Mouse (Mus musculus) brain, embryonic 14.5 days (tissue): ENCODE measurements at regions not wholly inside any gene's neighbourhood (a gene's known extent, or its start where the extent isn't known, plus 50 kb on each side); places are given as distances from the start of the nearest gene placed in this dataset.

Experiments used
- DNase-seq: peaks from one replicate; pipeline ENCODE4 v3.0.0-alpha.2; 2011; ENCODE audit warnings: low read depth
- CTCF ChIP-seq: fragments of 200-500 bp; IDR thresholded peaks from 2 replicates; pipeline ENCODE4 v1.5.1; 2012; ENCODE audit warnings: inconsistent platforms, mild to moderate bottlenecking, moderate library complexity, borderline replicate concordance; ENCODE audit not compliant: insufficient read depth, insufficient read length; ENCODE audit errors: extremely low read depth
- POLR2A ChIP-seq: fragments of 200-500 bp; IDR thresholded peaks from 2 replicates; pipeline ENCODE4 v1.6.1; 2012; ENCODE audit warnings: mild to moderate bottlenecking, inconsistent platforms, borderline replicate concordance; ENCODE audit not compliant: poor library complexity, insufficient read depth, insufficient read length, severe bottlenecking; ENCODE audit errors: extremely low read depth

DNA sequence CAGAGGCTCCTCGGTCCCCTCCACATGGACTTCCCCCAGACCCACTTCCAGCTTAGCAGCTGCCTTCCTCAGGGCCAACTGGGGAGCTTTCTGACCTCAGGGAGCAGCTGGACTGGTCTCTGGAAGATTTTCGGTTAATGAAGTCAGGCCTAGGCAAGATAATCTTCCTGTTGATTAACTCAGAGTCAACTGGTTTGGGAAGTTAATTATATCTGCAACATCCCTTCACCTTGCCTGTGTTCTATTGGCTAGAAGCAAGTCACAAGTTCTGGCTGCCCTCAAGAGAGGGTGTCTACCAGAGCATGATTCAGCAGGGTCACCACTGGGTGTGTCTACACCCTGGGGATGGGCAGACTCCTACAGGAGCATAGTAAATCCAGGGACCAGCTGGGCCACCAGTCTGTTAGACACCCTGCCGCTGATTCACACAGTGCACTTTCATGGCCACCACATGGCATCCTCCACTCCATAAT lies 53.9 kb upstream of the Maml3 start:
- DNase-seq: no peak
- TF ChIP-seq POLR2A: no peak
- no peak for TF ChIP-seq CTCF

DNA sequence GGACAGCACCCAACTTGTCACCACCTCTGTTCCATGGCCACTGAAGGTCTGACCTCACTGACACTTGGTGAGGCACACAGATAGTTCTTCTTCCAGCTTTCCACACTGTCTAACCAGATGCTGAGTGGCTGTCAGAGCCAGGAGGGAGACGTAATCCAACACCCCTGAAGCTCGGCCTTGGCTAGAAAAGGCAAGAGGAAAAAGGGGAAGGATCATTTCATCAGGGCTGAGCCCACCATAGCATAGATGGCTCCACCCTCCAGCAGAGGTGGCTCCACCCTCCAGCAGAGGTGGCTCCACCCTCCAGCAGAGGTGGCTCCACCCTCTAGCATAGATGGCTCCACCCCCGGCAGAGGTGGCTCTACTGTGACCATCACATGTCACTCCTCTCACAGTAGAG lies 56.8 kb upstream of the Maml3 start:
- no peak for DNase-seq
- TF ChIP-seq CTCF (no peak), POLR2A (no peak)

DNA sequence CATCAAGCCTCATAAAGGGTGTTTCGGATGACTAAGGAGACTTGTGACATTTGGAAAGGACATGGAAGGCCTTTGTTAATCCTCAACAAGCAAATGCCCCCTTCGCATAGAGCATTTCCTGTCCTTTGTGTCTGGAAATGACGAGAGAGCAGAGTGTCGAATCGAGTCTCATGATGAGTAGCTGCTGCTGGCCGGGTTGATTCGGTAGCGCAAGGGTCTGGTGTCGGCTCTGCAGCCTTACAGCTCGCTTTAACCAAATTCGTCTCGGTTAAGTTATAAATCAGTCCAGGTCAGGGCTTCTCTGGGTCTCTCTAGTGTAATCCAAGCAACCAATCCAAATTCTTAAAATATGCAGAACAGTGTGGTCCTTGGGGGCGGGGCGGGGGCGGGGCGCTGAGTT lies 59.1 kb upstream of the Maml3 start:
- TF ChIP-seq CTCF: no peak
- TF ChIP-seq POLR2A: no peak
- DNase-seq: no peak

DNA sequence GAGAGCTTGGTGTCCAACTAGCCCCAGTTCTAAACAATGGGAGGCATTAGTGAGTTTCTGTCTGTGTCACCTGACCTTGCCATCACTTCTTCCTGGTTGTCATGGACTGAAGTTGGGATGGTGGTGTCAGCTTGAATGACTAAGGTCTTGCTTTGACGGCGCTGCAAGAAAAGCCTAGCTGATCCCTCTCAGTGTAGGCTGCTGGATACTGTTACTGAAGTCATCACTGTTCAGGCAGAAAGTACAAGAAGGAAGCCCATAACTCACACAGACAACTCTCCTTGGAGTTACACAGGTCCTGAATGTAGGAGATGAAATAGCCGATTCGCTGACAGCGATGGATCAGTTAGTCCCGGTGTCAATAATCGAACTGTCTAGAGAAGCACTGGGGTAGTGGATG lies 62.5 kb upstream of the Maml3 start:
- TF ChIP-seq CTCF (no peak), POLR2A (no peak)

DNA sequence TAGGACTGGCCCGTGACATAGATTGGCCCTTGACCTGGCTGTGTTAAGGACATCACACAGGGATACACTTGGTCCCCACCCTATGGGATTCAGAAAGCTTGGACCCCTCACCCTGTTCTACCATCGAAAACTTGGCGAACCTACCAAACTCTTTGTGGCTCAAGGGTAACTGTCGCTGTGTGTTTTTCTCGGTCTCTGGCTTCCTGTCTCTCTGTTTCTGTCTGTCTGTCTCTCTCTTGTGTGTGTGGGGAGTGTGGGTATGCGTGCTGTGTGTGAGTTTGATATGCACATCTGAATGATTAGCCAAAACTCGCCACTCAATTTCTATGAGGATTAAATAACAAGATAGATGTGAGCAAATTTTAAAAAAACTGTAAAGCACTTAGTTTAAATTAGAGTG lies 66.0 kb upstream of the Maml3 start:
- DNase-seq: no peak
- TF ChIP-seq CTCF (no peak), POLR2A (no peak)

More for the DNA sequence above, 62.5 kb upstream of the Maml3 start:
- DNase-seq: no peak

DNA sequence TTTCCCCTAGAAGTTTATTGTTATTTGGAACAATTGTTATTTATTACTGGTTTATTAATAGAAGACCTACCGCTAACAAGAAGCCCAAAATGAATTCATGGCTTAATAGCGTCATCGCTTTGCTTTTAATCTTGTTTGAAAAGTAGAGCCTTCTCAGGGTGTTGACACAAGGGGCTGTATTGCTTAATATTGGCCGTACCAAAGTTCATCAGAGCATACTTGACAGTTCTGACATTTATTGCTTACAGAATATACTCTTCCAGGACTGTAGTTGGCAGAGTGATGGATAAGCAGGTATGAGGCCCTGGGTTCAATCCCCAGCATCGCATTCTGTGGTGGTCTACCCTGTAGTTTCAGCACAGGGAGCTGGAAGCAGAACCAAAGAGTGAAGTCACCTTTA lies 66.4 kb upstream of the Maml3 start:
- no peak for TF ChIP-seq CTCF
- no peak for TF ChIP-seq POLR2A
- no peak for DNase-seq

DNA sequence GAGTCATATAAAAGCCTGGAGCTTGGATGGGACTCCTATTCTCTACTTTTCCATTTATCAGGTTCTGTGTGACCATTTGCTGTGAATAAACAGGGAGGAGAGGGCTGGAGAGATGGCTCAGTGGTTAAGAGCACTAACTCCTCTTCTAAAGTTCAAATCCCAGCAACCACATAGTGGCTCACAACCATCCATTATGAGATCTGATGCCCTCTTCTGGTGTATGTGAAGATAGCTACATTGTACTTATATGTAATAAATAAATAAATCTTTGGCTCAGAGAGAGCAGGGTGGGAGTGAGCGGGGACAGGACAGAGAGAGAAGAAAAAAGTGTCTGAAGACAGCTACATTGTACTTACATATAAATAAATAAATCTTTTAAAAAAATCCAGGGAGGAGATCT lies 68.6 kb upstream of the Maml3 start:
- DNase-seq: no peak
- no peak for TF ChIP-seq POLR2A
- TF ChIP-seq CTCF: no peak

DNA sequence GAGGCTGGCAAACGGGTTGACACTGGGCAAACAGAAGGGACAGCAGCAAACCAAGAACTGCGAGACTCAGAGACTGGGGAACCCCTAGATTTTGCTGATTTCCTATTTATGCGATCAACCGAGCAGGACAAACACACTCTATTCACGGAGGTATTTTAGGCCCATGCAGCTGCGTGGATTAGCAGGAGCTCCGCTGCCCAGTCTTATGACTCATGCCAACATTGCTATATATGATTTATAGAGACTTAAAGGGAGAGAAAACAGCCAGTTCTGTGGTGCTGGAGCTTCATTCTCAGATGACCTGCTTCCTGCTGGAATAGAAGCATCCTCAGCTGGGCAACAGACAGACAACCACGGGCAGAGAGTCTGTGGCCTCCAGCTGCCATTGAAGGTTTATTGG lies 71.2 kb upstream of the Maml3 start:
- DNase-seq: peak; percentile 13

DNA sequence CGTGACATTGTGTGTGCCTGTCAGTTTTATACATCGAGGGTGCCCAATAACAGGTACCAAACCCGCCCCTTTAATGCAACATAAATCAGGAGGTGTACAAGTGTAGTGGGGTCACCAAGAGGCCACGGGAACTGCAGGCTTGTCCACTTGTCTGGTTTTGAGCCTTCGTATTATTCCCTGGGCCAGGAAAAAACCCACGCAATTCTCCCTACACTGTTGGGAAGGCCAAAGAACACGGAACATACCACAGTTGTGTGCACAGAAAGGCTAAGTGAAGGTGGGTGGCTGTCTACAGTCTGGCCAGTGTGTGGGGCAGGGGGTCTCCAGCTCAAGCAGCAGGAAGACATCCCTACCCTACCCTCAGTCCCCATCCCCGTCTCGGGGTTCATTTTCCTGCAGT lies 74.0 kb upstream of the Maml3 start:
- peak; percentile 9 for DNase-seq
- TF ChIP-seq CTCF: no peak
- no peak for TF ChIP-seq POLR2A

More for the DNA sequence above, 71.2 kb upstream of the Maml3 start:
- no peak for TF ChIP-seq POLR2A
- TF ChIP-seq CTCF: no peak

DNA sequence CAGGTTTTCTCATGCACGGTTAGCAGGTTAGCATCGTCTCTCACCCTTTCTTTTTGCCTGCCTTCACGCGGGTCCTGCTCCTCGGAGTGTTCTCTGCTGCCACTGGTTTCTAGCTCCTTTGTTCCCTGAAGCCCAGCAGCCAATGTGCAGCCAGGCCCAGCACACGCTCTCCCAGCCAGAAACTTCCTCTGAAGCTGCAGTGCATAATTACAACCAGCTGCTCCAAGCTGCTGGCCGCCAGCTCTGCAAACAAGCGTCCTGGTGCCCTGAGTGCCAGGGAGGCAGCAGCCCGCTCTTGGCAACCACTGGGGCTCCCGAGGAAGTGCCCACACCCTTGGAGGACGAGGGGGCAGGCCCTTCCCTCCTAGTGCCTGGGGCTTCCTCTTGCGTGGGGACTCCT lies 74.8 kb upstream of the Maml3 start:
- TF ChIP-seq CTCF (no peak), POLR2A (peak; percentile 26; the same call in 1 of the 2 replicates)

DNA sequence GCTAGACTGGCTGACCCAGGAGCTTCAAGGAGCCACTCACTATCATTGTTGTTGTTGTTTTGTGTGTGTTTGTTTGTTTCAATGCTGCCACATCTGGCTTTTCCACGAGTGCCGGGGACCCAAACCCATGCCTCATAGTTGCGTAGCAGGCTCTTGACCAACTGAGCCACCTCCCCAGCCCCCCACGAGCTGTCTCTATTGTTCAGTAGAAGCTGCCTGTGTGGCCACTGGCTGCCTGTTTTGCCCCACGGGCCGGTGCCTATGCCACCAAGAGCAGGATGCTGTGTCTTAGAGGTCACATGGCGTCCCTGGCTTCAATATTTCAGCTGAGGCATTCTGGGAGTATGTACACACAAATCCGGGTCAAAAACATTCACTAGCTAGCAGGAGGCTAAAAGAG lies 75.4 kb upstream of the Maml3 start:
- DNase-seq: no peak
- no peak for TF ChIP-seq POLR2A
- TF ChIP-seq CTCF: no peak

More for the DNA sequence above, 74.8 kb upstream of the Maml3 start:
- DNase-seq: peak; percentile 98

DNA sequence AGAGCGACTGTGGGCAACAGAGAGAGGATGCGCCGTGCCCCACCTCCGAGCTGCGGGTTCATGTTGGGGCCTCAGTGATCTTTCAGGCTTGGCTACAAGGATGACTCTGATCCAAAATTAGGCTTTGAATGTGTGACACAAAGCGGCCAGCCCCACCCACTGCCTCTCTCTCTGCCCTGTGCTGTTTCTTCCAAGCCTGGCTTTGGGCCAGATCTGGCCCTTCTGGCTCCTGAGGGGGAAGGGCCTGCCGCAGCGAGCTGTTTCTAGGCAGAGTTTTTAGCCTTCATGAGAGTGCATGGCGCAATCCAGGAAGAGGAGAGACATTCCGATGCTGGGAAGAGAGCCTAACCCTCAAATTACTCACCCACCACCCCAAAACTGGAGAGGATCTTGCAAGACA lies 75.9 kb upstream of the Maml3 start:
- TF ChIP-seq CTCF: no peak
- no peak for TF ChIP-seq POLR2A
- DNase-seq: peak; percentile 95

DNA sequence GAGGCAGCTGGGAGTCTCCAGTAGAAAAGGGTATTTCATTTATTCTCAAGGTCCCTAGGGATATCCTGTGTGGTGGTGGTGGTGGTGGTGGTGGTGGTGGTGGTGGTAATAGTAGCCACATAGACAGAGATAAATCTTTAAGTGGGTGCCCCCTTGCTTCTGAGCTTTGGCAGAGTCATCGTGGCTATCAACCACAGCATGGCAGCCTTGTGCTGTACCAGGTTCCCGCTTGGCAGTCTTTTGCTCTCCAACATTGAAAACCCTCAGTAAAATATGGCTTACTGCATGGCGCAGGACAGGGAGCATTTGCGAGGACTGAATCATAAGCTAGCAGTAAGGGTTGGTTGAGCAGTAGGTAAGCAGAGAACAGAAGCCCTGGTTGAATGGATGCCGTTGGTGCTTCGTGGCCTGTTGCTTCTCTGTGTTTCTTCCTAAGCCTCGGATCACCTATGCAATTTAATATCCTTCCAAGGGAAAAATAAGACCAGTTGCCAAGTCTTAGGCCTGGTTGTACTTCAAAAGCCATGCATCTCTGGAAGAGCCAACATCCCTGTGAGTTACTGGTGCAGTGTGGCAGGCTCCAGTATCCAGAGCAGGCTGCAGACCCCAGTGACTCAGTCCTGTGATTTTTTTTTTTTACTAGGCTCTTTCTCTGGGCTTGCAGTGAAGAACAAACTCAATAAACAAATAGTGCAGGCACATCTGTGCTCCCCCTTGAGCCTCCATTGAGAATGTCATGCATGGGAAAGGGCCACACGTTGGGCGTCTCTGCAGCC lies 76.6 kb upstream of the Maml3 start:
- DNase-seq: no peak
- TF ChIP-seq POLR2A (no peak), CTCF (no peak)

DNA sequence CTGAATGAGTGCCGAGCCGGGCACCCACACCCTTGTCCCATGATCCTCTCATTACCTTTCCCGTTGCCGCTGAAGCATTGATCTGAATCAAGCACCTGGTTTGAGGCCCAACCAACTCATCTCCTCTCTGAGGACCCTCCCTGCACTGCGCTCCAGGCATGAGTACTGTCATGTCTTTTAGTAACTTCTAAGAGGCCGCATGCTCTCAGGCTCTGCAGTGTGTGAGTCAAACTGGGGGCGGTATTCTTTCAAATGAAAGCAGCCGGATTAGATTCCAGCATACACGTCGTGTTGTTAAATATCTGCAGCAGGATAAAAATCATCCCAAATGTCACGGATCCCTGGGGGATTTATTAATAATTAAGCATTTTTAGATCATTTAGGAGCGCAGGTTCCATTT lies 79.4 kb upstream of the Maml3 start:
- peak; percentile 17 for DNase-seq
- TF ChIP-seq POLR2A (no peak), CTCF (no peak)
